Mouse (Mus musculus) R1 (cell line): ENCODE data around the gene Creg1.

Experiments used
- DNase-seq: peaks from one replicate; pipeline ENCODE4 v3.0.0-alpha.2; 2018; ENCODE audit warnings: low read depth, low spot score

The Creg1 gene

DNA sequence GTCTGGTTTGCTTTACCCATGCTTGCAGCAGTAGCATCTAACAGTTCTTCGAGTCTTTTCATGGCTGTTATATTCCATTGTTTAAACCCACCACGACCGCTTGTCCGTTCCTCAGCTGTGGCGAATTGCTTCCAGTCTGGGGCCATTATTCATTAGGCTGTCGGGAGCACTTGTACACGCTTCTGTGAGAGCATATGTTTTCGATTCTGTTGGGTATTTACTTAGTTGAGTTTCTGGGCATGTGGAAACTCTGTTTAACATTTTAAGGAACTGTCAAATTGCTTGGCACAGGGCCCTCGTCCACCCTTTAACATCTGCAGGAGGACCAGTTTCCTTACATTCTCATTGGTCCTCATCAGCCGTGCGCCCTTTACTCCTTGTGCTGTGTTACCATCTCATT lies 22.8 kb downstream of the Creg1 start:
- DNase-seq: no peak

GRCm38 (mm10) chr1:165788511-165788910 lies 25.0 kb downstream of the Creg1 start, which contains the start of gene Cd247:
Gene Cd247 (plus strand): TSS chr1:165788681.
- no peak for DNase-seq

DNA sequence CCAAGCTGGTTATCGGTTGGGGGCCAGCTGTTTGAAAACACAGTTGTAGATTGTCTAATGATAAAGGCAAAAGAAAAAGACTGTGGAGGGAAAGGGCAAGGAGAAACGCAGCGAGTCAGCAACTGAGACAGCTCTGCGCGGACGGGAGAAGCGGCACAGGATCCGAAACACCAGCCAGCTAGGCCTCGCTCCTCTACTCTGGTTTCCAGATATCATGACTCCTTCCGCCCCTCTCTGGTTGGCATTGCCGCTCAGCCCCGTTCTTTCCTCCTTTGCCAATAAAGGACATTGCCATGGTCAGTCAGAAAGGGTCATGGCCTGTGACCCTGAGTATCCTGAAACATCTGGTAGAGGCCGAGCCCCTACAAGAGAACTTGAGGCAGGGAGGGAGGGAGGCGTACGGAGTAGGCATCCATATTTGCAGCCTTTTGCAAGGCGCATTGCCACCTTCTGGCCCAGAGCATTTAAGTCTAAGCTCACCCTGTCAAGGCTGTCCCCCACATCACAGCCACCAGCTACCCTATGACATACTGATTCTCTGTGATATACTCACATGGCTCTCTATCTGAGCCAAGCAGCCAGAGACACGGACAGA lies 25.6 kb downstream of the Creg1 start:
- DNase-seq: no peak

DNA sequence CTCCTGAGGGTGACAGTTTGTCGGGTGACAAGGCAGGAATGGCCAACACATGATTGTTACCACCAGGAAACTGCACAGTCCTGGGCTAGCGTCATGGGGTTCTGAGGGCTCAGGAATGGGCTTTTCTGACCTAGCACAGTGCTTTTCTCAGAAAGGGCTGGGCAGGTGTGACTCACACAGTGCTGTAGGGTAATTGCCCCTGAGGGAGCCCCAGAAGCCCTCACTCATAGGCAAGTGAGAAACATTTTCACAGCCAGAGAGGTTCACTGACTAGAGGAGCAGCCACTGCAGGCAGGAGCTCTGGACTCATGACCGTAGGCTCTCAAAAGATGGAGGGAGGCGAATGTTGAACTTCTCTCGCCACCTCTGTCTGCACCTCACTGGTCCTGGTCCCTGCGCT lies 26.4 kb downstream of the Creg1 start:
- no peak for DNase-seq

- no peak for DNase-seq
These were observed 27.1 kb downstream of the Creg1 start for GRCm38 (mm10) chr1:165790461-165791210.

- no peak for DNase-seq
These were observed 27.9 kb downstream of the Creg1 start for GRCm38 (mm10) chr1:165791411-165791810.

GRCm38 (mm10) chr1:165801709-165802310 lies 38.3 kb downstream of the Creg1 start:
- no peak for DNase-seq

DNA sequence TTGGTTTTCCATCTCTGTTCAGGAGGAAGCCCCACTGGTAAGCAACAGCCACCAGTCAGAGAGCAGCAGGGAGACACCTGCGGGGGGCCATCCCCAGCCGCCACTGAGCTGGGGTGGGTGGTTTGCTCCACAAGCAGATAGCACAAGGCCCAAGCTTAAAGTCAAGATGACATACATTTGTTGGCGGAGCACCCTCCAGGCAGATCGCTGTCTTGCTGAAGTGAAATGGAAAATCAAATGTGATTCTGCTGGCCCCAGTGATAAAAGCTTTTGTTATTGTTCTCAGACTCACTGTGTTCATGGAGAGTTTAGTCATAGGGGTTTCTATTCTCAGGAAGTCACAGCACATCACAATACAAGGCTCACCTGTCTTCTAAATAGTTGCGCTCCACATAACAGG lies 39.6 kb downstream of the Creg1 start:
- DNase-seq: no peak

DNA sequence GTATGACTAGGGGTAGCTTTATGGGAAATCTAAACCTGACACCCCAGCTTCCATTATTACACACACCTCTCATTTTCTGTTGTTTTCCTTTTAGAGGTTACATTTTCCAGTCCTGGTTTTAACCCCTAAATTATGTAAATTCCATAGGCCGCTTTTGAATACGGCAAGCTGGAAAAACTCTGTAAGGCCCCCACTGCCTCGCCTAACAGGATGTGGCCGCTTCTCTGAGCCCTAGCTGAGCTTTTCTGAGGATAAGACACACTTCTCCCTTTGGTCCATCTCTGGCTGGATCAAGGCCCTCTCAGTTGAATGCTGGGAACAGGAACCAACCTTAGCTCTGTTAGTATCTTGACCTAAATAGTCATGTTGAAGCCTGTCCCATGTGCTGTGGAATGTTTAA lies 40.6 kb downstream of the Creg1 start:
- no peak for DNase-seq

DNA sequence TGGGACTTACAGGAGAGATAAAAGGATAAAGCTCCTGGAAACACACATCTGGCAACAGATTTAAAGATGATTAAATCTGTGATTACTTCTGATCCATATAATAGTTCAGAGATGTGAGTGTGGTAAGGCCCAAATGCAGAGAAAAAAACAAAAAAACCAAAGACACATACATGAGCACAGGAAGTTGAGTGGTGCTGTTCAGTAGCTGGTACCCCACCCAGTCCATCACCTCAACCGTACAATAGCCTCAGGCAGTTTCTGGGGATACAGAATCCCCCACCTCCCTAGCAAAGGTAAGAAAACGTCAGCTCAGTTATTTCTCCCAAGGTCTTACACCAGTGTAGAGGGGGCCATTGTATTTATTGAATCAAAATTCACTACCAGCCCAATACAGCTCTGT lies 47.1 kb downstream of the Creg1 start:
- DNase-seq: no peak

DNA sequence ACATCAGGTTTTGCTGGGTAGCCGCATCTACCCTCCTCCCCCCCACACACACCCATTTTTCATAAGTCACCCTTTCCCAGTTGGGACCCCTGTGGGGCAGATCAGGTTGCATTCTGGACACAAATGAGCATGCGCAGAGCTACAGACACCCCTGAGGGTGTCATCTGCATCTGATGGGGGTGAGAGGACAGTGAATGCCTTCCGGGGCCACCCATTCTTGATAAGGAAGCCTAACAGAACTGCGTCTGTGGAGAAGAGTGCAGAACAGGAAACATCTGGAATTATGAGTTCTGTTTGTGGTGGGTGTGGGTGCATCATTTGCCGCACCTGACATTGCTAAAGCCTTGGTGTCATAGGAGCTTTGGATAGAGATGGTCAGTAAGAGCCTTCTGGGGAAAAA lies 47.6 kb downstream of the Creg1 start:
- DNase-seq: no peak

DNA sequence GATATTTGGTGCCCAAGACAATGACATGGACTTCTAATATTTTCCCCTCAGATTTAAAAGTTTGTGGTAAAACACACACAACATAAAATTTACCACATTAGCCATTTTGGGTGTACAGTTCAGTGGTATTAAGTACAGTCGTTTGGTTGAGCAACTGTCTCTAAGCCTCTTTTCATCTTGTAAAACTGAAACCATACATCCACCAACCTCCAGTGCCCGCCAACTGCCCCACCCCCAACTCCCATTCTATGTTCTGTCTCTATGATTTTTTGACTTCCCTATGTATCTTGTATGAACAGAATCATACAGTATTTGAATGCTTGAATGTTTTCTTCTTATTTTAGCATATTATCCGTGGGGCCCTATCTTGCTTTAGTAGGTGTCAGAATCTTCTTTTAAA lies 49.2 kb downstream of the Creg1 start:
- no peak for DNase-seq

DNA sequence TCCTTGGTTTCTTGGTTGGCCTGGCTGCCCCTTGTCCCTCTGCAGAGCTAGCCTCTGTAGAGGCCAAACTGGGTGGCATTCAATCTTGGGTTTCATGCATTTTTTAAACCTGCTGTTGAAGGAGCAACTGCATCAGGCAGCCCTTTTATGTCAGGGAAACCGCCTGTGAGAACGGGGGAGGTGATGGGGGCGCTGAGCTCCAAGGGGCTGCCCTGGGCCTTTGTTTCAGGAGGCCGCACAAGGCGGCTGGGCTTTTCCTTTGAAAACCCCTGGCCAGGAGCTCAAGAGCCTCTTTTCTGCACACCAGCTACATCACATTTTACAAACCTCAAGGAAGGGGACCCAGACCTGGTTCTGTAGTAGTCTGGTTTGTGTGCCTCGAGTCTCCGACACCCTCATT lies 50.6 kb downstream of the Creg1 start:
- DNase-seq: no peak

DNA sequence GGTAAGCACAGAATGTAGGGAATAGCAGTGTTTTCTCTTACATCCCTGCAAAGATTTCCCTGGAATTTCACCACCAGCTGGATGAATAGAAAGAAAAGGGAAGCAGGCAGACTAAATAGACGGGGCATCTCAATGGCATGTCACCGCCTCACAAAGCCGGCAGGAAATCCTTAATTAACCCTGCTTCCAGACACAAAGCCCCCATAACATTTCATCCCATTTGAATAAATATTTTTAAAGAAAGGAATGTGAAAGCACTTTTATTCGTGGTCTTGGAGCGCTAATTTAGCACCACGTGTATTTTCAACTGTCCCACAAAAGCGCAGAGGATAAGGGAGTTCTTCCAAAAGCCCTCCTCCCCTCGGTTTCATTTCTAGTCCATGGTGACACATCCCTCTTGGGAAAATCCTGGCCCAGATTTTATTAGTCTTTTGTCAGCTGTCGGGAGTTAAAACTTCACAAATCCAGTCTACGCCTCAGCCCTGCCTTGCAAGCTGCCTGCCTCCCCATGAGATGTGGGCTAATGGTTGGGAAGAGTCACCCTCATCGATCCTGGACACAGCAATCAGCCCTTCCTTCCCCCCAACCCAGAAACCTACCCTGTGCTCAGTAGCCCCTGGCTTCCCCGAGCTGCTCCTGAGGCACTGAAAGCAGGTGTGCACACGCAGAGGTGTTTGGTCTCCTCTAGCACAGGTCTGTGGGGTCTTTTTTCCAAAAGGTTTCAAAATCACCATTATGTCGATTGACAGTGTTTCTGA lies 51.2 kb downstream of the Creg1 start:
- peak; percentile 66 for DNase-seq

GRCm38 (mm10) chr1:165816391-165816790 lies 52.8 kb downstream of the Creg1 start:
- no peak for DNase-seq

GRCm38 (mm10) chr1:165817264-165817663 lies 53.7 kb downstream of the Creg1 start:
- no peak for DNase-seq

DNA sequence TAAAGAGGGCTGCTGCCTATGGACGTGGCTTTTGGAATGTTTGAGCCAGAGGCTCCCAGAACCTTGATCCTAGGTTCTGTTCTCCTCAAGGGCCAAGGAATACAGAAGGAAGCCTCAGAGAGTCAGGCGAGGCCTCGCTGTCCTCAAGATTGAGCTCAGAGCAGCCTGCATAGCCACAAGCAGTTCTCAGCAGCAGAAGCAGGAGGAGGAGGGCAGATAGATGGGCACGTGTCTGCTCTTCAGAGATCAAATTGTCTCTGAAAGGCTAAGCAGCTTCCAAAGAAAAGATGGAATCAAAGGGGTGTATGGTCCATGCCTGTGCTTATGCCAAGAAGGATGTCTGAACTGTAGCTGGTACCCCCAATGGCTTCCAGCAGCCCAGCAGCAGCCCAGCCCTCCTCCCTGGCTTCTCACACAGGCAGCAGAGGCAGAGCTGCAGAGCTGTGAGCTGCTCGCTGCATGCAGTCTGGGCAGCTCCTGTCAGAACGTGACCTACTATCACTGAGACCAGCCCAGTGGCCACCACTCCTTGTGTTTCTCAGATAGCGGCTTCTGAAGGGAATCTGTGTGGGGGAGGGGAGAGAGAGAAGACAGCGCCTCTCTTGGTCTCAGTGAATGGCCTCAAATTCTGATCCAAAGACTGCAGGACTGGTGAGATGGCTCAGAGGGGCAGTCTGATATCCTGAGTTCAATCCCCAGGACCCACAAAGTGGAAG lies 54.8 kb downstream of the Creg1 start:
- DNase-seq: no peak

- no peak for DNase-seq
These were observed 55.6 kb downstream of the Creg1 start for GRCm38 (mm10) chr1:165819147-165819546.

GRCm38 (mm10) chr1:165822031-165822430 lies 58.5 kb downstream of the Creg1 start:
- no peak for DNase-seq
